Mouse (Mus musculus): ENCODE measurements around the gene Cyp4f13. TPM values are rescaled to one million over a fixed set of nuclear protein-coding genes. Genes with fewer than 3 reads are reported as not detected.
A peak's percentile ranks its signal among the peaks of the same experiment; 100 is the strongest.

The Cyp4f13 gene
- polyA plus RNA-seq, 1 experiment from 2014 or later = 22.4 TPM

DNA sequence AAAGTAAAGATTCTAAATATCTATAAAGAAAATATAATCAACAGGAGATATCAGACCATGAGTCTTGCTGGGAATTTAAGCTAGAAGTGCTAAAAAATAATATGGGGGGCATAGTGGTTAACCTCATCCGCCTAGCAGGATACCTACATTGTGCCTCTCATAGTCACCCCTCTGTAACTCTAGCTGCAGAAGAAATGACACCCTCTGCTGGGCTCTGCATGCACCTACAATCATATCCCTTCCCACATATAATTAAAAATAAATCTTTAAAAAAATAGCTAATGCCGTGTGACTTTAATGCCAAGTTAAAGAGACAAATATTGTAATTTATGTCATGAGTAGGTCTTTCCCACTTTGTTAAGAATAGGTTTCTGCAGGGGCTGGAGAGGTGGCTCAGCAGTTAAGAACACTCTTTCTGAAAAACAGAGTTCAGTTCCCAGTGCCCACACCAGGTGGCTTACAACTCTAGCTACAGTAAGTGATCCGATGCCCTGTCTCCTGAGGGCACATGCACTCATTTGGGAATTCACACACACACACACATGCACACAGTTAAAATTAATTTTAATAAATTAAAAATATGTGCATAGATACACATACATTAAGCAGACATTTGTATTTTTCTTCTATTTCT lies 2.7 kb downstream of the Cyp4f13 start:
- ATAC-seq = no peak
- Histone ChIP-seq H3K27me3 (replicated peaks) (no peaks in the 10 kb centered on the region), H3K9ac (no peak overlapping the region), H3K9me3 (no peaks in the 10 kb centered on the region), H3K4me1 (replicated peaks) (peaks cover 16% of the 10 kb centered on the region), H3K27ac (no peak overlapping the region), H3K4me2 (replicated peaks) (no peak overlapping the region), H3K36me3 (no peaks in the 10 kb centered on the region), H3K4me3 (replicated peaks) (no peak overlapping the region)
- WGBS = 71% methylated on average over 3 of the region's 3 CpGs

- 94% methylated on average over 3 of the region's 3 CpGs for WGBS
- no peak overlapping the region for H3K4me3 ChIP-seq (replicated peaks)
- no peaks in the 10 kb centered on the region for H3K27me3 ChIP-seq (replicated peaks)
- ATAC-seq = no peak
- H3K9me3 ChIP-seq = no peaks in the 10 kb centered on the region
- no peak overlapping the region for H3K9ac ChIP-seq
- no peaks in the 10 kb centered on the region for H3K36me3 ChIP-seq
- no peak overlapping the region for H3K27ac ChIP-seq
- peaks cover 16% of the 10 kb centered on the region for H3K4me1 ChIP-seq (replicated peaks)
- no peak overlapping the region for H3K4me2 ChIP-seq (replicated peaks)
Measured at GRCm38 (mm10) chr17:32943661-32944060, 3.5 kb downstream of the Cyp4f13 start.

DNA sequence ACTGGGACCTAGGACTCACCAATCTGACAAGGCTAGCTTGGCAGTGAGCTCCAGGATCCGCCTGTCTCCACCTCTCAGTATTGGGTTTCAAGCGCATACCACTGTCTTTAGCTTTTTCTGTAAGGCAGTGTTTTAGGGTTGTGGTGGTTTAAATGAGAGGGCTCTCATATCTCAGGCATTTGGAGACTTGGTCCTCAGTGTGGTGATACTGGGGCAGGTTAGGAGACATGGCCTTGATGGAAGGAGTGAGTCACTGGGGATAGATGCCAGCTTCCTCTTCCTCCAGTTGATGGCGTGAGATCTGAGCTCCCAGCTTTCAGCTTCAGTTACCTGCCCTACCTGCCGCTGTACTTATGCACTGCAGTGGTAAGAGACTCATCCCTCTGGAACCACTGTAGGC lies 7.4 kb downstream of the Cyp4f13 start:
- Histone ChIP-seq H3K27ac (no peak overlapping the region), H3K27me3 (replicated peaks) (no peaks in the 10 kb centered on the region), H3K9ac (no peak overlapping the region), H3K9me3 (no peaks in the 10 kb centered on the region), H3K4me1 (replicated peaks) (no peaks in the 10 kb centered on the region), H3K4me3 (replicated peaks) (no peak overlapping the region), H3K4me2 (replicated peaks) (no peak overlapping the region), H3K36me3 (no peaks in the 10 kb centered on the region)
- 85% methylated on average over 4 of the region's 4 CpGs for WGBS
- no peak for ATAC-seq

DNA sequence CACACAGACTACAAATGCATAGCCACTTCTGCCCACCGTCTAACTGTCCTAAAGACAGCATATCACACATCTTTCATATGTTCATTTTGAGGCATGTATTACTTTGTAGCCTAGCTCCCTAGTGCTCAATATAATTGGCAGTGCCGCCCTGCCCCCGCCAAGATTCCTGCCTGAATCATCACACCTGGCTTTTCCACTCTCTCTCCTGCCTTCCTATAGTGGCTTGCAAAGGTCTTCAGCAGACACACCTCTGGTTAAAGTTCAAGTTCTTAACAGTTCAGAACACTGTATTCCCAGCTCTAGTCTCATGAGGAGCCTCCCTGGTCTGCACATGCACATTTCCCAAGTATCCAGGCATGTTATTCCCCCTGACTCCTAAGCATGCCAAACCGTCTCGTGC lies 19.4 kb downstream of the Cyp4f13 start:
- peak overlapping the region; percentile 54 for H3K27ac ChIP-seq
- H3K36me3 ChIP-seq = no peaks in the 10 kb centered on the region
- H3K4me3 ChIP-seq (replicated peaks) = no peak overlapping the region
- no peak overlapping the region for H3K9ac ChIP-seq
- peaks cover 6% of the 10 kb centered on the region; the same call in 1 of the 2 replicates for H3K4me1 ChIP-seq (replicated peaks)
- H3K9me3 ChIP-seq = no peaks in the 10 kb centered on the region
- no peak overlapping the region for H3K4me2 ChIP-seq (replicated peaks)
- WGBS = 64% methylated on average over 5 of the region's 5 CpGs
- no peaks in the 10 kb centered on the region for H3K27me3 ChIP-seq (replicated peaks)
- peak; percentile 80 for ATAC-seq

DNA sequence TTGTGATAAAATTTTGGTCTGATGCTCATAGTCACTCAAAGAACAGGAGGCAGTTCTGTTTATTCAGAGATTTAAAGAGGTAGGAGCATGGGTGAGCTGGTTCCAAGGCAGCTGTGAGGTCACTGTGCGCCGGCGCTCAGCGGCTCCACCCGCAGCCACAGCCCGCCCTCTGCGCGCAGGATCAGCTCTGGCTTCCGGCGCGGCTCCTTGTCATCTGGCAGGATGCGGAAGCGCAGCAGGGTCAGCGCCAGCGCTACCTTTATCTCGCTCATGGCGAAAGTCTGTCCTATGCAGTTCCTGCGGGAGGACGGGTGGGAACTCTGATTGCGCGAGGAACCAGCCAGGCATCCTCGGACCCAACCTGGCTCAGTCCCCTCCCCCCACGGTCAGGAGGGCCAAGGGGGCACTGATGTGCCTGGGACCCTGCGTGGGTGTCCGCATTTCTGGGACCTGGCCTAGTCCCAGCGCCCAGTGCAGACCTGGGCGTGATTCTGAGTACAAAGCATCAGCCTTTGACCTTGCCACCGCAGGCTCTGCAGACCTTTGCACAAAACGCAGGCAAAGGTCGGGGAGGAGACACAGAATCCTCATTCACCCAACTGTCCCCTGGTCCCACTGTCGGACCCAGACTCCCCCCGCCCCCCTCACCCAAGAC lies 22.4 kb downstream of the Cyp4f13 start:
- H3K36me3 ChIP-seq = no peaks in the 10 kb centered on the region
- H3K27me3 ChIP-seq (replicated peaks) = no peaks in the 10 kb centered on the region
- H3K9ac ChIP-seq = peak overlapping the region; percentile 60
- ATAC-seq = peak; percentile 90
- peaks cover 6% of the 10 kb centered on the region; the same call in 1 of the 2 replicates for H3K4me1 ChIP-seq (replicated peaks)
- H3K9me3 ChIP-seq = no peaks in the 10 kb centered on the region
- H3K4me3 ChIP-seq (replicated peaks) = peak overlapping the region; percentile 49
- H3K4me2 ChIP-seq (replicated peaks) = peak overlapping the region; percentile 86
- 12% methylated on average over 32 of the region's 32 CpGs for WGBS
- H3K27ac ChIP-seq = peak overlapping the region; percentile 79

DNA sequence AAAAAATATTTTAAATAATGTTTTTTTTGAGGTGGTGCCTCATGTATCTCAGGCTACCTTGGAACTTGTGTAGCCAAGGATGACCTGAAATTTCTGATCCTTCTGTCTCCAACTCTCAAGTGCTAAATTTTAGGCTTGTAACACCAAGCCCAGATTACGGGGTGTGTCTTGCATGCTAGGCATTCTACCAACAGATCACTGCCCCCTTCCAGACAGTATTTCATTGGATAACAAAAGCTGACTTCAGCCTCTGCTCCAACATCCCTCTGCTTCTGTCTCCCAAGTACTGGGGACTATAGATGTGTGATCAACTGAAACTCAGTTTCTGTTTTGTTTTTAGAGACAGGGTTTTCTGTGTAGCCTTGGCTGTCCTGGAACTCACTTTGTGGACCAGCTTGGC lies 23.5 kb downstream of the Cyp4f13 start:
- no peak overlapping the region for H3K9ac ChIP-seq
- no peak overlapping the region for H3K4me3 ChIP-seq (replicated peaks)
- H3K4me2 ChIP-seq (replicated peaks) = no peak overlapping the region
- H3K36me3 ChIP-seq = no peaks in the 10 kb centered on the region
- no peaks in the 10 kb centered on the region for H3K9me3 ChIP-seq
- no peak for ATAC-seq
- peaks cover 6% of the 10 kb centered on the region; the same call in 1 of the 2 replicates for H3K4me1 ChIP-seq (replicated peaks)
- no peaks in the 10 kb centered on the region for H3K27me3 ChIP-seq (replicated peaks)
- WGBS = 89% methylated on average over 1 of the region's 1 CpGs
- no peak overlapping the region for H3K27ac ChIP-seq

- WGBS = 38% methylated on average over 2 of the region's 2 CpGs
- Histone ChIP-seq H3K27me3 (replicated peaks) (no peaks in the 10 kb centered on the region), H3K4me3 (replicated peaks) (no peak overlapping the region), H3K4me2 (replicated peaks) (peak overlapping the region; percentile 7; the same call in 1 of the 2 replicates), H3K27ac (peak overlapping the region; percentile 79), H3K9ac (no peak overlapping the region), H3K9me3 (no peaks in the 10 kb centered on the region), H3K36me3 (no peaks in the 10 kb centered on the region), H3K4me1 (replicated peaks) (peaks cover 4% of the 10 kb centered on the region; the same call in 1 of the 2 replicates)
- peak; percentile 81 for ATAC-seq
Measured at GRCm38 (mm10) chr17:32919123-32919522, 28.1 kb downstream of the Cyp4f13 start.

GRCm38 (mm10) chr17:32917131-32917530 lies 30.1 kb downstream of the Cyp4f13 start, which contains the start of gene Cyp4f14:
Gene Cyp4f14 (minus strand): TSS chr17:32917342.
- no peaks in the 10 kb centered on the region for H3K9me3 ChIP-seq
- H3K27me3 ChIP-seq (replicated peaks) = no peaks in the 10 kb centered on the region
- H3K9ac ChIP-seq = no peak within 1 kb of the TSS

GRCm38 (mm10) chr17:32916075-32916474 lies 31.1 kb downstream of the Cyp4f13 start:
- 0 out of 2 replicates have a peak overlapping the region, but pooled peaks have one; percentile 5 for H3K4me2 ChIP-seq (replicated peaks)
- ATAC-seq = peak; percentile 96
- H3K4me1 ChIP-seq (replicated peaks) = peaks cover 4% of the 10 kb centered on the region; the same call in 1 of the 2 replicates
- no peaks in the 10 kb centered on the region for H3K36me3 ChIP-seq
- H3K27me3 ChIP-seq (replicated peaks) = no peaks in the 10 kb centered on the region
- H3K9ac ChIP-seq = no peak overlapping the region
- no peak overlapping the region for H3K4me3 ChIP-seq (replicated peaks)
- WGBS = 68% methylated on average over 1 of the region's 1 CpGs
- peak overlapping the region; percentile 78 for H3K27ac ChIP-seq
- no peaks in the 10 kb centered on the region for H3K9me3 ChIP-seq

More at GRCm38 (mm10) chr17:32917131-32917530, 30.1 kb downstream of the Cyp4f13 start, which contains the start of gene Cyp4f14:
- Histone ChIP-seq H3K4me3 (replicated peaks) (no peak within 1 kb of the TSS), H3K27ac (peak within 1 kb of the TSS; percentile 42), H3K4me2 (replicated peaks) (0 out of 2 replicates have a peak within 1 kb of the TSS, but pooled peaks have one; percentile 5), H3K36me3 (no peaks in the 10 kb centered on the region), H3K4me1 (replicated peaks) (peaks cover 4% of the 10 kb centered on the region; the same call in 1 of the 2 replicates)
- whole genome bisulfite sequencing = 65% methylated on average over 2 of the region's 2 CpGs
- ATAC-seq = no peak

GRCm38 (mm10) chr17:32906172-32906571 lies 41.0 kb downstream of the Cyp4f13 start:
- Histone ChIP-seq H3K4me2 (replicated peaks) (no peak overlapping the region), H3K4me3 (replicated peaks) (no peak overlapping the region), H3K4me1 (replicated peaks) (0 out of 2 replicates have a peak, but pooled peaks cover 3% of the 10 kb centered on the region), H3K9me3 (no peaks in the 10 kb centered on the region), H3K36me3 (no peaks in the 10 kb centered on the region), H3K27ac (no peak overlapping the region), H3K27me3 (replicated peaks) (no peaks in the 10 kb centered on the region), H3K9ac (no peak overlapping the region)
- 83% methylated on average over 10 of the region's 10 CpGs for WGBS
- peak; percentile 4; the same call in 1 of the 2 replicates for ATAC-seq

GRCm38 (mm10) chr17:32905239-32905638 lies 42.0 kb downstream of the Cyp4f13 start:
- Histone ChIP-seq H3K9me3 (no peaks in the 10 kb centered on the region), H3K9ac (no peak overlapping the region), H3K4me2 (replicated peaks) (peak overlapping the region; percentile 52), H3K36me3 (no peaks in the 10 kb centered on the region), H3K4me3 (replicated peaks) (no peak overlapping the region), H3K27ac (no peak overlapping the region), H3K4me1 (replicated peaks) (0 out of 2 replicates have a peak, but pooled peaks cover 3% of the 10 kb centered on the region), H3K27me3 (replicated peaks) (no peaks in the 10 kb centered on the region)
- ATAC-seq = peak; percentile 63
- 8% methylated on average over 19 of the region's 19 CpGs for WGBS

- Histone ChIP-seq H3K27ac (no peak overlapping the region), H3K36me3 (no peaks in the 10 kb centered on the region), H3K4me1 (replicated peaks) (0 out of 2 replicates have a peak, but pooled peaks cover 3% of the 10 kb centered on the region), H3K9me3 (no peaks in the 10 kb centered on the region), H3K4me2 (replicated peaks) (no peak overlapping the region), H3K4me3 (replicated peaks) (no peak overlapping the region), H3K27me3 (replicated peaks) (no peaks in the 10 kb centered on the region), H3K9ac (no peak overlapping the region)
- 63% methylated on average over 2 of the region's 2 CpGs for WGBS
- ATAC-seq = no peak
Measured at GRCm38 (mm10) chr17:32904414-32904813, 42.8 kb downstream of the Cyp4f13 start.
